Mouse (Mus musculus): Measurements from ENCODE around the gene Ttll11. TPM values are rescaled to one million over a fixed set of nuclear protein-coding genes. Genes with fewer than 3 reads are reported as not detected.

Gene Ttll11
- polyA plus RNA-seq, 1 experiment: 47.6 TPM

DNA sequence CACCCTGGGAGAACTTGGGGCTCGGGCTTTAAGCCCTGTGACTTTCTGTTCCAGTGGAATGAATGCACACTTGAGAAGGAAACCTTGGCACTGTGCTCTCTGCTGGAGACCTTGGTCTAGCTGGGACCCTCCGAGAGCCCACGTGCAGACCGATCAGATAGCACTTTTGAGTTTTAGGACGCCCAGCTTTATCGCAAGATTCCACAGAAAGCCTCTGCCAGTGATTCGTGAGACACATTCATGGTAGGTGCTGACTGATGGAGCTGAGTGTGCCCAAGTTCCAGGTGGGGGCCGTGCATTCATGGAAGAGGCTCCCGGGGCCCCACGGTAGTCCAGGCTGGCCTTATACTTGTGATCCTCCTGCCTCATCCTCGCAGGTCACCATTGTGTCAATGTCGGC is 210.3 kb downstream of the Ttll11 start:
- TF ChIP-seq CTCF (IDR thresholded peaks at IDR 0.05; ENCODE audit: control insufficient read depth, insufficient read depth, insufficient replicate concordance, low read depth, low read length): no peak
- no peak for TF ChIP-seq POLR2A (IDR thresholded peaks at IDR 0.05; ENCODE audit: control insufficient read depth, low read depth, low read length)
- Histone ChIP-seq H3K4me3 (ENCODE audit: control insufficient read depth, low read depth, low read length) (no peak overlapping the region), H3K4me1 (ENCODE audit: control insufficient read depth, insufficient read depth, low read length) (no peaks in the 10 kb centered on the region), H3K36me3 (ENCODE audit: control insufficient read depth, insufficient read depth, low read length) (no peaks in the 10 kb centered on the region), H3K27me3 (ENCODE audit: control insufficient read depth, insufficient read depth, low read length) (no peaks in the 10 kb centered on the region), H3K27ac (ENCODE audit: control insufficient read depth, insufficient read depth, low read depth, low read length) (no peak overlapping the region)

GRCm38 (mm10) chr2:35768538-35769238 is 211.0 kb downstream of the Ttll11 start:
- Histone ChIP-seq H3K27ac (ENCODE audit: control insufficient read depth, insufficient read depth, low read depth, low read length) (no peak overlapping the region), H3K4me1 (ENCODE audit: control insufficient read depth, insufficient read depth, low read length) (no peaks in the 10 kb centered on the region), H3K36me3 (ENCODE audit: control insufficient read depth, insufficient read depth, low read length) (no peaks in the 10 kb centered on the region), H3K4me3 (ENCODE audit: control insufficient read depth, low read depth, low read length) (no peak overlapping the region), H3K27me3 (ENCODE audit: control insufficient read depth, insufficient read depth, low read length) (no peaks in the 10 kb centered on the region)
- TF ChIP-seq POLR2A (IDR thresholded peaks at IDR 0.05; ENCODE audit: control insufficient read depth, low read depth, low read length) (no peak), CTCF (IDR thresholded peaks at IDR 0.05; ENCODE audit: control insufficient read depth, insufficient read depth, insufficient replicate concordance, low read depth, low read length) (no peak)

DNA sequence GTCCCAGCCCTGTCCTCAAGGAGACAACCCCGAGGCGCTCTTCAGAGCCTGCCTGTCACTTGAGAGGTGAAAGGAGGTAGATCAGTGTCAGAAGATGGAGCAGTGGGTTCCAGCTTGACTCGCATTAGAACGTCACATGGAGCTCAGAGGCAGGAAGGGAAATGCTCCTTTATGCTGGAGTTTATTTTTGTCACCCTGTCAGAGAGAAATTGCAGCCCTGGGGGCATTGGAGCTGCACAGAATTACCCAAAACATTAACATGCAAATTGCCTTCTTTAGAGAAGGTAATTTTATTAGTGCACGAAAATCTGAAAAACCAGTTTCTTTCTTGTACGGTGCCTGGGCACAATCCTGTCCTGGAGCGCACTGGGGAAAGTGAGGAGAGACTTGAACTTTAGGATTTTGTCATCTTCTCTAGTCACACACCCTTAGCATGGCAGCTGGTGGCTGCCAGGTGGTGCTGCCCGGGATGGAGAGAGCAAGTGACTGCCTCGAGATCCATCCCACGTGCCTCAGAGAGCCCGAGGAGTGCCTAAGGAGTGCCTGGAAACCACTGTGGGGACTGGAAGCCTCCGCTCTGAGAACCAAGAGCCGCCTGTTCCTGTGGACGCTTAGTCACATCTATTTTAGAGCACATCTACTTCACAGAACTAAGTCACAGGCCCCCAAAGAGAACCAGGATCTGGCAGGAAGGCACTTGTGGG is 211.7 kb downstream of the Ttll11 start:
- Histone ChIP-seq H3K27ac (ENCODE audit: control insufficient read depth, insufficient read depth, low read depth, low read length) (no peak overlapping the region), H3K36me3 (ENCODE audit: control insufficient read depth, insufficient read depth, low read length) (no peaks in the 10 kb centered on the region), H3K4me1 (ENCODE audit: control insufficient read depth, insufficient read depth, low read length) (no peaks in the 10 kb centered on the region), H3K27me3 (ENCODE audit: control insufficient read depth, insufficient read depth, low read length) (no peaks in the 10 kb centered on the region), H3K4me3 (ENCODE audit: control insufficient read depth, low read depth, low read length) (no peak overlapping the region)
- no peak for TF ChIP-seq POLR2A (IDR thresholded peaks at IDR 0.05; ENCODE audit: control insufficient read depth, low read depth, low read length)

- Histone ChIP-seq H3K4me3 (ENCODE audit: control insufficient read depth, low read depth, low read length) (no peak overlapping the region), H3K4me1 (ENCODE audit: control insufficient read depth, insufficient read depth, low read length) (no peaks in the 10 kb centered on the region), H3K36me3 (ENCODE audit: control insufficient read depth, insufficient read depth, low read length) (no peaks in the 10 kb centered on the region), H3K27me3 (ENCODE audit: control insufficient read depth, insufficient read depth, low read length) (no peaks in the 10 kb centered on the region), H3K27ac (ENCODE audit: control insufficient read depth, insufficient read depth, low read depth, low read length) (no peak overlapping the region)
- TF ChIP-seq POLR2A (IDR thresholded peaks at IDR 0.05; ENCODE audit: control insufficient read depth, low read depth, low read length) (no peak), CTCF (IDR thresholded peaks at IDR 0.05; ENCODE audit: control insufficient read depth, insufficient read depth, insufficient replicate concordance, low read depth, low read length) (no peak)
Observed at GRCm38 (mm10) chr2:35764328-35764727, 215.4 kb downstream of the Ttll11 start.

GRCm38 (mm10) chr2:35763818-35764217 is 215.9 kb downstream of the Ttll11 start:
- no peaks in the 10 kb centered on the region for H3K36me3 ChIP-seq (ENCODE audit: control insufficient read depth, insufficient read depth, low read length)
- TF ChIP-seq POLR2A (IDR thresholded peaks at IDR 0.05; ENCODE audit: control insufficient read depth, low read depth, low read length) (no peak), CTCF (IDR thresholded peaks at IDR 0.05; ENCODE audit: control insufficient read depth, insufficient read depth, insufficient replicate concordance, low read depth, low read length) (no peak)
- H3K27me3 ChIP-seq (ENCODE audit: control insufficient read depth, insufficient read depth, low read length): no peaks in the 10 kb centered on the region
- H3K4me1 ChIP-seq (ENCODE audit: control insufficient read depth, insufficient read depth, low read length): no peaks in the 10 kb centered on the region
- no peak overlapping the region for H3K4me3 ChIP-seq (ENCODE audit: control insufficient read depth, low read depth, low read length)
- no peak overlapping the region for H3K27ac ChIP-seq (ENCODE audit: control insufficient read depth, insufficient read depth, low read depth, low read length)

GRCm38 (mm10) chr2:35761458-35761857 is 218.3 kb downstream of the Ttll11 start:
- no peaks in the 10 kb centered on the region for H3K36me3 ChIP-seq (ENCODE audit: control insufficient read depth, insufficient read depth, low read length)
- no peak overlapping the region for H3K4me3 ChIP-seq (ENCODE audit: control insufficient read depth, low read depth, low read length)
- no peak overlapping the region for H3K27ac ChIP-seq (ENCODE audit: control insufficient read depth, insufficient read depth, low read depth, low read length)
- no peaks in the 10 kb centered on the region for H3K27me3 ChIP-seq (ENCODE audit: control insufficient read depth, insufficient read depth, low read length)
- no peak for TF ChIP-seq POLR2A (IDR thresholded peaks at IDR 0.05; ENCODE audit: control insufficient read depth, low read depth, low read length)
- no peak for TF ChIP-seq CTCF (IDR thresholded peaks at IDR 0.05; ENCODE audit: control insufficient read depth, insufficient read depth, insufficient replicate concordance, low read depth, low read length)
- H3K4me1 ChIP-seq (ENCODE audit: control insufficient read depth, insufficient read depth, low read length): no peaks in the 10 kb centered on the region

DNA sequence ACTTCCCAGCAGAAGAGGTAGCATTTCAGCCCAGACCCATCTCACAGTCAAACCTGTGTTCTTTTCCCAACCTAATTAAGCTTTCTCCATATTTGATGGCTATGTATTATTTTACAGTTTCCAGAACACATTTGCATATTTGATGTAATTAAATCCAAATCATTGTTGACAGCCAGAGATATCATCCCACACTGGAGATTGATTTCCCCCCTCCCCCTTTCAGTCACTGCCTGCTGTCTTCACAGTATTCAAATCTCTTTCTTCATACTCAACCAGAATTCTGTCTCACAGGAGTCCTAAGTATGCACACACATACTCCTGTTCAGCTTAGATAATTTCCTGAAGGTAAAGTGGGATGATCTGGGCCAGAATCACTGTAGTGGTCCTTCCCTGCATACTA is 218.8 kb downstream of the Ttll11 start:
- H3K36me3 ChIP-seq (ENCODE audit: control insufficient read depth, insufficient read depth, low read length): no peaks in the 10 kb centered on the region
- no peak overlapping the region for H3K4me3 ChIP-seq (ENCODE audit: control insufficient read depth, low read depth, low read length)
- TF ChIP-seq CTCF (IDR thresholded peaks at IDR 0.05; ENCODE audit: control insufficient read depth, insufficient read depth, insufficient replicate concordance, low read depth, low read length): no peak
- no peak for TF ChIP-seq POLR2A (IDR thresholded peaks at IDR 0.05; ENCODE audit: control insufficient read depth, low read depth, low read length)
- H3K4me1 ChIP-seq (ENCODE audit: control insufficient read depth, insufficient read depth, low read length): no peaks in the 10 kb centered on the region
- no peak overlapping the region for H3K27ac ChIP-seq (ENCODE audit: control insufficient read depth, insufficient read depth, low read depth, low read length)
- H3K27me3 ChIP-seq (ENCODE audit: control insufficient read depth, insufficient read depth, low read length): no peaks in the 10 kb centered on the region

All from testis, adult 2 months (tissue).